Mouse (Mus musculus): ENCODE data around the gene Entpd1.

DNA sequence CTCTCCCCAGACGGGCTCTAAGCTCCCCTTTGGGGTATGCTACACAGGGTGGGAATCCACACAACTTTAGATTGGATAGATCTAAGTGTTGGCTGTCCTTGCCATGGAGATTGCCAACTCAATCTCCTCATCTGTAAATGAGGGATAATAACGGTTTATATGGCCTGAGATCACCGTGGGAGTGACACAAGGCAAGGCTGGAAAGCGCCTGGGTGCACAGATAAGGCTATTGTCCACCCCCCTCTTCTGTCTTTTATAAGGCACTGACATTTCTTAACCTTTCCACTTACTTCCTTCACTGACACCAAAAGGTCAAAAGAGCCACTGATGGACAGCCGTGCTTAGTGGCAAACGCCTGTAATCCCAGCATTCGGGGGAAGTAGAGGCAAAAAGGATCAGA, 25.3 kb upstream of the Entpd1 start:
- TF ChIP-seq POLR2A (IDR thresholded peaks at IDR 0.05; ENCODE audit: control insufficient read depth, extremely low read depth, insufficient read depth, low read length, poor library complexity) = no peak
- TF ChIP-seq CTCF (IDR thresholded peaks at IDR 0.05; ENCODE audit: borderline replicate concordance, control insufficient read depth, extremely low read depth, insufficient read depth, low read length, poor library complexity) = no peak
